Mouse (Mus musculus): Measurements from ENCODE around the gene Camk2g. TPM values are rescaled to one million over a fixed set of nuclear protein-coding genes. Genes with fewer than 3 reads are reported as not detected.
A peak's percentile ranks its signal among the peaks of the same experiment; 100 is the strongest.

Gene Camk2g
- polyA plus RNA-seq, 1 experiment: 16.4 TPM

GRCm38 (mm10) chr14:20694884-20695760 lies 98.8 kb downstream of the Camk2g start, which contains the start of gene Fut11:
Gene Fut11, plus strand, starts transcription at chr14:20694968.
- Histone ChIP-seq H3K27ac (ENCODE audit: control insufficient read depth, insufficient read depth, low read depth, low read length) (peak within 1 kb of the TSS; percentile 87), H3K4me3 (ENCODE audit: control insufficient read depth, low read depth, low read length) (peak within 1 kb of the TSS; percentile 88), H3K4me1 (ENCODE audit: control insufficient read depth, insufficient read depth, low read length) (peaks cover 12% of the 10 kb centered on the region), H3K27me3 (ENCODE audit: control insufficient read depth, insufficient read depth, low read length) (no peaks in the 10 kb centered on the region), H3K36me3 (ENCODE audit: control insufficient read depth, insufficient read depth, low read length) (no peaks in the 10 kb centered on the region; the same call in 1 of the 2 replicates)
- peak; percentile 41; the same call in 1 of the 2 replicates for TF ChIP-seq POLR2A (IDR thresholded peaks at IDR 0.05; ENCODE audit: control insufficient read depth, low read depth, low read length)
- no peak for TF ChIP-seq CTCF (IDR thresholded peaks at IDR 0.05; ENCODE audit: control insufficient read depth, insufficient read depth, insufficient replicate concordance, low read depth, low read length)

- H3K27me3 ChIP-seq (ENCODE audit: control insufficient read depth, insufficient read depth, low read length): no peaks in the 10 kb centered on the region
- TF ChIP-seq CTCF (IDR thresholded peaks at IDR 0.05; ENCODE audit: control insufficient read depth, insufficient read depth, insufficient replicate concordance, low read depth, low read length): no peak
- TF ChIP-seq POLR2A (IDR thresholded peaks at IDR 0.05; ENCODE audit: control insufficient read depth, low read depth, low read length): no peak
- peak overlapping the region; percentile 88 for H3K4me3 ChIP-seq (ENCODE audit: control insufficient read depth, low read depth, low read length)
- no peaks in the 10 kb centered on the region; the same call in 1 of the 2 replicates for H3K36me3 ChIP-seq (ENCODE audit: control insufficient read depth, insufficient read depth, low read length)
- peak overlapping the region; percentile 87 for H3K27ac ChIP-seq (ENCODE audit: control insufficient read depth, insufficient read depth, low read depth, low read length)
- peaks cover 12% of the 10 kb centered on the region for H3K4me1 ChIP-seq (ENCODE audit: control insufficient read depth, insufficient read depth, low read length)
These were observed 99.6 kb downstream of the Camk2g start for GRCm38 (mm10) chr14:20694185-20694883.

- H3K27me3 ChIP-seq (ENCODE audit: control insufficient read depth, insufficient read depth, low read length): no peaks in the 10 kb centered on the region
- H3K36me3 ChIP-seq (ENCODE audit: control insufficient read depth, insufficient read depth, low read length): peaks cover 3% of the 10 kb centered on the region
- TF ChIP-seq POLR2A (IDR thresholded peaks at IDR 0.05; ENCODE audit: control insufficient read depth, low read depth, low read length) (no peak), CTCF (IDR thresholded peaks at IDR 0.05; ENCODE audit: control insufficient read depth, insufficient read depth, insufficient replicate concordance, low read depth, low read length) (no peak)
- no peak overlapping the region for H3K27ac ChIP-seq (ENCODE audit: control insufficient read depth, insufficient read depth, low read depth, low read length)
- peaks cover 12% of the 10 kb centered on the region for H3K4me1 ChIP-seq (ENCODE audit: control insufficient read depth, insufficient read depth, low read length)
- H3K4me3 ChIP-seq (ENCODE audit: control insufficient read depth, low read depth, low read length): no peak overlapping the region
These were observed 100.2 kb downstream of the Camk2g start for GRCm38 (mm10) chr14:20693589-20694101.

- no peaks in the 10 kb centered on the region for H3K27me3 ChIP-seq (ENCODE audit: control insufficient read depth, insufficient read depth, low read length)
These were observed 102.1 kb downstream of the Camk2g start for GRCm38 (mm10) chr14:20691772-20692171.

GRCm38 (mm10) chr14:20689009-20689408 lies 104.9 kb downstream of the Camk2g start:
- Histone ChIP-seq H3K36me3 (ENCODE audit: control insufficient read depth, insufficient read depth, low read length) (peaks cover 3% of the 10 kb centered on the region), H3K27me3 (ENCODE audit: control insufficient read depth, insufficient read depth, low read length) (no peaks in the 10 kb centered on the region), H3K27ac (ENCODE audit: control insufficient read depth, insufficient read depth, low read depth, low read length) (no peak overlapping the region), H3K4me3 (ENCODE audit: control insufficient read depth, low read depth, low read length) (no peak overlapping the region), H3K4me1 (ENCODE audit: control insufficient read depth, insufficient read depth, low read length) (no peaks in the 10 kb centered on the region)
- TF ChIP-seq CTCF (IDR thresholded peaks at IDR 0.05; ENCODE audit: control insufficient read depth, insufficient read depth, insufficient replicate concordance, low read depth, low read length): no peak
- no peak for TF ChIP-seq POLR2A (IDR thresholded peaks at IDR 0.05; ENCODE audit: control insufficient read depth, low read depth, low read length)

More at GRCm38 (mm10) chr14:20691772-20692171, 102.1 kb downstream of the Camk2g start:
- Histone ChIP-seq H3K4me1 (ENCODE audit: control insufficient read depth, insufficient read depth, low read length) (peaks cover 12% of the 10 kb centered on the region), H3K27ac (ENCODE audit: control insufficient read depth, insufficient read depth, low read depth, low read length) (no peak overlapping the region), H3K36me3 (ENCODE audit: control insufficient read depth, insufficient read depth, low read length) (peaks cover 3% of the 10 kb centered on the region), H3K4me3 (ENCODE audit: control insufficient read depth, low read depth, low read length) (no peak overlapping the region)
- TF ChIP-seq CTCF (IDR thresholded peaks at IDR 0.05; ENCODE audit: control insufficient read depth, insufficient read depth, insufficient replicate concordance, low read depth, low read length) (no peak; the same call in 1 of the 2 replicates), POLR2A (IDR thresholded peaks at IDR 0.05; ENCODE audit: control insufficient read depth, low read depth, low read length) (no peak)

GRCm38 (mm10) chr14:20686576-20686975 lies 107.3 kb downstream of the Camk2g start:
- H3K4me1 ChIP-seq (ENCODE audit: control insufficient read depth, insufficient read depth, low read length): no peaks in the 10 kb centered on the region
- no peak overlapping the region for H3K27ac ChIP-seq (ENCODE audit: control insufficient read depth, insufficient read depth, low read depth, low read length)
- no peak for TF ChIP-seq CTCF (IDR thresholded peaks at IDR 0.05; ENCODE audit: control insufficient read depth, insufficient read depth, insufficient replicate concordance, low read depth, low read length)
- no peak for TF ChIP-seq POLR2A (IDR thresholded peaks at IDR 0.05; ENCODE audit: control insufficient read depth, low read depth, low read length)
- no peak overlapping the region for H3K4me3 ChIP-seq (ENCODE audit: control insufficient read depth, low read depth, low read length)
- H3K27me3 ChIP-seq (ENCODE audit: control insufficient read depth, insufficient read depth, low read length): no peaks in the 10 kb centered on the region
- H3K36me3 ChIP-seq (ENCODE audit: control insufficient read depth, insufficient read depth, low read length): peaks cover 10% of the 10 kb centered on the region

Other genes starting within 250 kb of the Camk2g start
- 7.7 and 10.0 TPM in 2 replicates for gene Ppp3cb, start 247.5 kb downstream of the Camk2g start, polyA plus RNA-seq (2012; rRNA removed)
- gene Usp54, start 153.0 kb downstream of the Camk2g start, polyA plus RNA-seq (2012; rRNA removed): 12.9 and 14.4 TPM in 2 replicates
- gene Myoz1, start 137.5 kb downstream of the Camk2g start, polyA plus RNA-seq (2012; rRNA removed): 0.28 and 0.47 TPM in 2 replicates
- gene Synpo2l, start 125.7 kb downstream of the Camk2g start, polyA plus RNA-seq (2012; rRNA removed): 0.38 and 0.60 TPM in 2 replicates
- 78.2 and 80.7 TPM in 2 replicates for gene Sec24c, start 119.8 kb downstream of the Camk2g start, polyA plus RNA-seq (2012; rRNA removed)
- 2.1 and 2.3 TPM in 2 replicates for gene Fut11, start 99.1 kb downstream of the Camk2g start, polyA plus RNA-seq (2012; rRNA removed)
- gene Chchd1, start 91.1 kb downstream of the Camk2g start, polyA plus RNA-seq (2012; rRNA removed): 36.1 and 36.2 TPM in 2 replicates
- gene Zswim8, start 86.5 kb downstream of the Camk2g start, polyA plus RNA-seq (2012; rRNA removed): 149 and 156 TPM in 2 replicates
- 33.2 and 39.0 TPM in 2 replicates for gene Ndst2, start 59.5 kb downstream of the Camk2g start, polyA plus RNA-seq (2012; rRNA removed)
- 0.73 and 1.2 TPM in 2 replicates for gene Plau, start 42.6 kb upstream of the Camk2g start, polyA plus RNA-seq (2012; rRNA removed)
- gene Vcl, start 135.3 kb upstream of the Camk2g start, polyA plus RNA-seq (2012; rRNA removed): 21.8 and 22.9 TPM in 2 replicates